Mouse (Mus musculus) heart, embryonic 14.5 days (tissue): ENCODE data around the gene Bckdk. TPM values are rescaled to one million over a fixed set of nuclear protein-coding genes. Genes with fewer than 3 reads are reported as not detected.

Source experiments
- ATAC-seq: fragments of 200-750 bp; cut with Nextera tagmentation; 2 replicates; pipeline ENCODE4 v1.8.0; 2017; ENCODE audit warnings: low read depth, moderate TSS enrichment; ENCODE audit not compliant: insufficient number of reproducible peaks, insufficient read depth, low FRiP score
- H3K27ac ChIP-seq, 2 experiments: fragments of 200-500 bp in 1 of 2; fragments of 300-500 bp in 1 of 2; sonication (generic) in 1 of 2; replicated peaks in 1 of 2; 2 replicates each; pipeline ENCODE4 v1.5.1; 2012 to 2014; ENCODE audit warnings: low read depth in 2 of 2, low read length in 2 of 2, control low read depth in 1 of 2, mild to moderate bottlenecking in 1 of 2, mixed read lengths in 1 of 2; ENCODE audit not compliant: control insufficient read depth in 1 of 2, insufficient read depth in 1 of 2
- H3K27me3 ChIP-seq: fragments of 300-500 bp; sonication (generic); 2 replicates; pipeline ENCODE4 v1.6.1; 2014; ENCODE audit warnings: mild to moderate bottlenecking, low read length, control low read depth; ENCODE audit not compliant: control insufficient read depth, insufficient read depth
- H3K36me3 ChIP-seq: fragments of 300-500 bp; sonication (generic); 2 replicates; pipeline ENCODE4 v1.6.1; 2014; ENCODE audit warnings: mild to moderate bottlenecking, control low read depth, low read length, mixed read lengths; ENCODE audit not compliant: control insufficient read depth, insufficient read depth
- H3K4me1 ChIP-seq, 2 experiments: fragments of 200-500 bp in 1 of 2; fragments of 300-500 bp in 1 of 2; sonication (generic) in 1 of 2; 2 replicates each; pipeline ENCODE4 v1.6.1; 2012 to 2014; ENCODE audit warnings: low read length in 2 of 2, control low read depth in 1 of 2, mixed read lengths in 1 of 2; ENCODE audit not compliant: control insufficient read depth in 2 of 2, insufficient read depth in 2 of 2
- H3K4me2 ChIP-seq: fragments of 300-500 bp; sonication (generic); 2 replicates; pipeline ENCODE4 v1.6.1; 2014; ENCODE audit warnings: mild to moderate bottlenecking, low read length
- H3K4me3 ChIP-seq, 2 experiments: fragments of 200-500 bp in 1 of 2; fragments of 300-500 bp in 1 of 2; sonication (generic) in 1 of 2; 2 replicates each; pipeline ENCODE4 v1.5.1; 2012 to 2014; ENCODE audit warnings: low read length in 2 of 2, mild to moderate bottlenecking in 2 of 2, control low read depth in 1 of 2, low read depth in 1 of 2, moderate library complexity in 1 of 2; ENCODE audit not compliant: control insufficient read depth in 1 of 2, insufficient read depth in 1 of 2
- H3K9ac ChIP-seq: fragments of 300-500 bp; sonication (generic); 2 replicates; pipeline ENCODE4 v1.6.1; 2014; ENCODE audit warnings: mild to moderate bottlenecking, low read length
- H3K9me3 ChIP-seq: fragments of 300-500 bp; sonication (generic); 2 replicates; pipeline ENCODE4 v1.6.1; 2016; ENCODE audit warnings: low read length, control low read depth; ENCODE audit not compliant: control insufficient read depth
- WGBS: fragments of 180-500 bp; shearing (Covaris S2); extraction: QIAGEN DNeasy Blood & Tissue Kit; methylation state at CpG from one replicate; pipeline ENCODE4 v1.1.7; 2014; 5-methylcytosine and 5-hydroxymethylcytosine counted together
- polyA plus RNA-seq: library from polyadenylated mRNA; unstranded; fragments of >200 nt; fragmentation: Nextera tagmentation; extraction: Ambion mirVana; gene quantifications from 2 replicates; pipeline ENCODE4 v1.2.1, GENCODE M21; 2014

Bckdk gene
- 167 and 178 TPM in 2 replicates for polyA plus RNA-seq

DNA sequence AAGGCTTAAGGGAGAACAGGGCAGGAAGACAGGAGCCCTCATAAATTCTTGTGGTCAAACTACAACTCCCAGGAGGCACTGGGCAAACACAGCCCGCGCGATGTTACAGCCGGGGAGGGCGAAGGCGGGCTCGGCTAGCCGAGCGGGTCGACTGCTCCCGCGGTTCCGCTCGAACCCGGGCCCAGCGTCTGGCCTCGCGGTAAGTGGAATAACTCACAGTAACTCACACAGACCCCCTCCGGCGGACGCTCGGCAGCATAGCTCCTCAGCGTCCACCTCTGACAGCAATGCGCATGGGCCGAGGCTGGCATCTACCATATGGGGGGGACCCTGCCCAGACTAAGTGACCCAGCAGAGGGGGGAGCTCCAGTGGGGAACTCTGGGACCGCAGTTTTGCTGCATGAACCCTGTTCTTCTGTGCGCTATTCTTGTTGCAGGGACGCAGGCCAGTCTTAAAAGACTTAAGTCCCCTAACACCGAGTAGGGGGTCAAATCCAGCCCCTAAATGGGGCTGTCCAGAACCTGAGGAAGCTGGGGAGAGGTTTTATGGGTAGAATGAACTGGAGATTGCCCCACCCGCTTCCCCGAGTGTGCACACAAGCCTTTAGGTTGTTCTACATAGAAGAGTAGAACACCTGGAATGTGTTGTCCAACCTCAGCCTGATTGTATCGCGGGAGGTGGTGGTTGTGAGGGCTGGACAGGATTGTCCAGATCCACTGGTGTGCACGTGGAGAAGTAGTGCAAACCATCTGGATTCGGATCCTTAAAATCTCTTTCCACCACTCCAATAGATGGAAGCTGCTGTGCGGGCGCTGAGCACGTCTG is at the start of gene Bckdk:
Gene Bckdk, plus strand, starts transcription at position 112 of the 826 bp plus-strand sequence.
- H3K27me3 ChIP-seq = no peaks in the 10 kb centered on the region
- H3K4me2 ChIP-seq = peak within 1 kb of the TSS; percentile 93
- H3K4me3 ChIP-seq = peak within 1 kb of the TSS; percentile 59 to 94
- peak within 1 kb of the TSS; percentile 79 for H3K9ac ChIP-seq
- 9% methylated on average over 38 of the region's 38 CpGs for WGBS
- no peaks in the 10 kb centered on the region for H3K9me3 ChIP-seq
- peak; percentile 78 for ATAC-seq
- H3K27ac ChIP-seq = peak within 1 kb of the TSS; percentile 79 to 84
- peaks cover 41% of the 10 kb centered on the region for H3K36me3 ChIP-seq
- peaks cover 5 to 6% of the 10 kb centered on the region in 2 experiments; a peak in 3 of 4 replicates for H3K4me1 ChIP-seq

GRCm38 (mm10) chr7:127858258-127858657 is 45.6 kb upstream of the Bckdk start:
- H3K9me3 ChIP-seq = 0 out of 2 replicates have a peak, but pooled peaks cover 3% of the 10 kb centered on the region
- H3K36me3 ChIP-seq = no peaks in the 10 kb centered on the region
- no peaks in the 10 kb centered on the region for H3K4me1 ChIP-seq
- H3K9ac ChIP-seq = no peak overlapping the region
- no peak overlapping the region for H3K4me2 ChIP-seq
- H3K4me3 ChIP-seq = no peak overlapping the region
- H3K27ac ChIP-seq = no peak overlapping the region
- no peaks in the 10 kb centered on the region for H3K27me3 ChIP-seq
- WGBS = 83% methylated on average over 6 of the region's 6 CpGs
- no peak for ATAC-seq

- ATAC-seq = no peak
- WGBS = 93% methylated on average over 12 of the region's 12 CpGs
- Histone ChIP-seq H3K9ac (no peak overlapping the region), H3K9me3 (no peaks in the 10 kb centered on the region), H3K4me3 (no peak overlapping the region), H3K4me2 (no peak overlapping the region), H3K36me3 (peaks cover 45% of the 10 kb centered on the region), H3K4me1 (0 out of 4 replicates have a peak, but pooled peaks cover 0 to 3% of the 10 kb centered on the region in 2 experiments), H3K27ac (no peak overlapping the region), H3K27me3 (no peaks in the 10 kb centered on the region)
Observed at GRCm38 (mm10) chr7:127866434-127866833, 37.4 kb upstream of the Bckdk start.

DNA sequence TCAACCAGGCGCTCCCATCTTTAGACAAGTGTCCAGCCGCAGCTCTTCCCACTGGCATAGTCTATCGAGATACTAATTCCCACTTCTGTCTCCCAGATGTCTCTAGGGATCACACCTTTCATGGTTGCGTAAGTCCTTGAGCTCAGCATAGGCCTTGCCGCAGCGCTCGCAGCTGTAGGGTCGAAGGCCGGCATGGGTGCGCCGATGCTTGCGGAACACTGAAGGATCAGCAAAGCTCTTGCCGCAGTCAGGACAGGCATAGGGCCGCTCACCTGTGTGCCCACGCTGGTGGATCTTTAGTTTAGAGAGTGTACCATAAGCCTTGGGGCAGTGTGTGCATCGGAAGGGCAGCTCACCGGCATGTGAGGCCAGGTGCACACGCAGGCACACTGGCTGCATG is 36.2 kb upstream of the Bckdk start:
- Histone ChIP-seq H3K27me3 (no peaks in the 10 kb centered on the region), H3K36me3 (peaks cover 51% of the 10 kb centered on the region), H3K4me2 (no peak overlapping the region), H3K27ac (no peak overlapping the region), H3K4me3 (no peak overlapping the region), H3K9ac (no peak overlapping the region), H3K9me3 (no peaks in the 10 kb centered on the region), H3K4me1 (0 out of 4 replicates have a peak, but pooled peaks cover 0 to 3% of the 10 kb centered on the region in 2 experiments)
- no peak for ATAC-seq
- WGBS = 96% methylated on average over 18 of the region's 18 CpGs

DNA sequence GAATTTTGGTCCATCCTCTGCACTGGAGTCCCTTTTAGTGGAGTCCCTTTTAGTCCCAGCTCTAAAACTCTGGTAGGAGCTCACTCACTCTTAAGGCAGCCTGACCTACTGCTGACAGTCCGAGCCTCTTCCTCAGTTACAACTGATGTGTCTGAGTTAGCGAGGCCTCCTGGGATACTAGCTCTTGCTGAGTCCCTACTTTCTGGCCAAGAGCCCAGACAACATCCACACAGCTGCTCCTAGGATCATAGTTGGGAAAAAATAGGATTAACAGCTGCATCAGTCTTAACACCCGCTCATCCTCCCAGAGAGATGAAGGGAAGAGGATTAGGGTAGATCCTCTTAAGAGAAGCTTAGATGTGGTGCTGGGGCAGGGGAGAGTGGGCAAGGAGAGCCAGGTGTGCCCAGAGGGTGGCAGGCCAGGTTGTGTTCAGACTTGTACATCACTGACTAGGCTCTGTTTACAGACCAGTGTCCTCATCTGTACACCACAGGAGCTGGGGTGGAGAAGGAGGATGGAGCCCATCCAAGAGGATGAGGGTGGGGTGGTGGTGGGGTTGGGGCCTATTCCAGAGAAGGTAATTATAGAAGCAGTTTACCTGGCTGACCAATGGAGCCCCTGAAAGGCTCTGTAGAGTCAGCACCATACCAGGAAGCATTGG is 34.6 kb upstream of the Bckdk start:
- no peaks in the 10 kb centered on the region for H3K9me3 ChIP-seq
- no peaks in the 10 kb centered on the region for H3K27me3 ChIP-seq
- no peak overlapping the region for H3K27ac ChIP-seq
- no peak overlapping the region for H3K4me3 ChIP-seq
- H3K36me3 ChIP-seq = peaks cover 50% of the 10 kb centered on the region
- H3K9ac ChIP-seq = no peak overlapping the region
- 56% methylated on average over 3 of the region's 3 CpGs for whole genome bisulfite sequencing
- H3K4me2 ChIP-seq = no peak overlapping the region
- H3K4me1 ChIP-seq = peaks cover 0 to 8% of the 10 kb centered on the region in 2 experiments; a peak in 2 of 4 replicates
- no peak for ATAC-seq

DNA sequence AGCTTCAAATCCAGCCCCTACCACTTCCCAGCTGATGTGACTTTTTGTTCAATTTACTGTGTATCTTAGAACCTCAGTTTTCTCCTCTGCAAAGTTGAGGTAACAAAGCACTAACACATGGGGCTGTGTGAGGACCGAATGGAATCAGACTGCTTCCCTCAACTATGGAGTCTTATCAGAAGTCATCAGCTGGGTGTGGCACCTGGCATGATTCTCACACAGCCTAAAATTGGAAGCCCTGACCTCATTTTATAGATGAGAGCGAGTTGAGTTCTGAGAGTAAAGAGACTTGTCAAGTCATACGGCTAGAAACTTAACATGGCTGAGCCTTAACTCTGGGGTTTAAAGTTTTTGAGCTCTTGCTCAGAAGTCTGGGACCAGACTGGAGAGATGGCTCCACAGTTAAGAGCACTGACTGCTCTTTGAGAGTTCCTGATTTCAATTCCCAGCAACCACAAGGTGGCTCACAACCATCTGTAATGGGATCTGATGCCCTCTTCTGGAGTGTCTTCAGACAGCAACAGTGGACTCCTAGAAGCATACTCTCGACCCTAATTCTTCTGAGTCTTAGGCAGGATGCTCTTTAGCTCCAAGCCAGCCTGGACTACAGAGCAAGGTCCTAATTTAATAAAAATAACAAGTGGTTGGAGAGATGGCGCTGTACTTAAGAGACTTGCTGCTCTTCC is 33.6 kb upstream of the Bckdk start:
- Histone ChIP-seq H3K4me1 (peaks cover 0 to 15% of the 10 kb centered on the region in 2 experiments; a peak in 2 of 4 replicates), H3K9ac (no peak overlapping the region), H3K4me3 (no peak overlapping the region), H3K27ac (no peak overlapping the region), H3K27me3 (no peaks in the 10 kb centered on the region), H3K9me3 (no peaks in the 10 kb centered on the region), H3K36me3 (peaks cover 40% of the 10 kb centered on the region), H3K4me2 (no peak overlapping the region)
- ATAC-seq = no peak
- WGBS = 80% methylated on average over 5 of the region's 5 CpGs
